Mouse (Mus musculus) hindbrain, embryonic 14.5 days (tissue): Measurements from ENCODE around the gene Pard6b. TPM values are rescaled to one million over a fixed set of nuclear protein-coding genes. Genes with fewer than 3 reads are reported as not detected.
A peak's percentile ranks its signal among the peaks of the same experiment; 100 is the strongest.

Experiments
- ATAC-seq: fragments of 200-750 bp; cut with Nextera tagmentation; 2 replicates; pipeline ENCODE4 v1.8.0; 2017; ENCODE audit warnings: moderate number of reproducible peaks, mild to moderate bottlenecking, moderate TSS enrichment, moderate library complexity; ENCODE audit not compliant: low FRiP score
- DNase-seq: peaks from one replicate; pipeline ENCODE4 v3.0.0-alpha.2; 2015; ENCODE audit warnings: low spot score
- H3K27ac ChIP-seq: fragments of 300-500 bp; sonication (generic); 2 replicates; pipeline ENCODE4 v1.5.1; 2014; ENCODE audit warnings: mild to moderate bottlenecking, moderate library complexity
- H3K27me3 ChIP-seq: fragments of 300-500 bp; sonication (generic); 2 replicates; pipeline ENCODE4 v1.6.1; 2014; ENCODE audit warnings: mild to moderate bottlenecking, low read length, mixed read lengths; ENCODE audit not compliant: control insufficient read depth, insufficient read depth
- H3K36me3 ChIP-seq: fragments of 300-500 bp; sonication (generic); replicated peaks from 2 replicates; pipeline ENCODE4 v1.6.1; 2014; ENCODE audit not compliant: control insufficient read depth, insufficient read depth
- H3K4me1 ChIP-seq: fragments of 300-500 bp; sonication (generic); replicated peaks from 2 replicates; pipeline ENCODE4 v1.6.1; 2014; ENCODE audit warnings: antibody characterized with exemption, low read length, mixed read lengths; ENCODE audit not compliant: control insufficient read depth, insufficient read depth
- H3K4me2 ChIP-seq: fragments of 300-500 bp; sonication (generic); replicated peaks from 2 replicates; pipeline ENCODE4 v1.6.1; 2014; ENCODE audit warnings: mild to moderate bottlenecking, moderate library complexity
- H3K4me3 ChIP-seq: fragments of 300-500 bp; sonication (generic); replicated peaks from 2 replicates; pipeline ENCODE4 v1.5.1; 2014; ENCODE audit warnings: mild to moderate bottlenecking, low read length
- H3K9ac ChIP-seq: fragments of 300-500 bp; sonication (generic); 2 replicates; pipeline ENCODE4 v1.6.1; 2014
- H3K9me3 ChIP-seq: fragments of 300-500 bp; sonication (generic); 2 replicates; pipeline ENCODE4 v1.6.1; 2016; ENCODE audit warnings: low read length; ENCODE audit not compliant: control insufficient read depth
- WGBS: fragments of 180-500 bp; shearing (Covaris S2); extraction: QIAGEN DNeasy Blood & Tissue Kit; methylation state at CpG from one replicate; pipeline ENCODE4 v1.1.7; 2014; 5-methylcytosine and 5-hydroxymethylcytosine counted together
- polyA plus RNA-seq: library from polyadenylated mRNA; unstranded; fragments of >200 nt; fragmentation: Nextera tagmentation; extraction: Ambion mirVana; gene quantifications from 2 replicates; pipeline ENCODE4 v1.2.1, GENCODE M21; 2014

The Pard6b gene
- polyA plus RNA-seq, result 9.5 and 10.0 TPM in 2 replicates

- WGBS, result under 1% methylated on average over 106 of the region's 110 CpGs
- peak within 1 kb of the TSS; percentile 92 for H3K27ac ChIP-seq
- H3K36me3 ChIP-seq, result no peaks in the 10 kb centered on the region
These were observed at the start of gene Pard6b for GRCm38 (mm10) chr2:168080431-168081246. Gene Pard6b, plus strand, starts transcription at chr2:168081004.

GRCm38 (mm10) chr2:168031842-168032241 is 49.0 kb upstream of the Pard6b start:
- no peak overlapping the region for H3K27ac ChIP-seq
- 79% methylated on average over 2 of the region's 2 CpGs for WGBS
- no peak overlapping the region for H3K4me2 ChIP-seq
- H3K27me3 ChIP-seq, result no peaks in the 10 kb centered on the region
- DNase-seq, result no peak
- ATAC-seq, result no peak
- H3K9me3 ChIP-seq, result peaks cover 5% of the 10 kb centered on the region; the same call in 1 of the 2 replicates
- no peak overlapping the region for H3K4me3 ChIP-seq
- no peaks in the 10 kb centered on the region for H3K4me1 ChIP-seq
- H3K9ac ChIP-seq, result no peak overlapping the region
- H3K36me3 ChIP-seq, result no peaks in the 10 kb centered on the region

More at GRCm38 (mm10) chr2:168080431-168081246, at the start of gene Pard6b:
- Histone ChIP-seq H3K27me3 (no peaks in the 10 kb centered on the region), H3K9me3 (no peaks in the 10 kb centered on the region), H3K4me1 (peaks cover 14% of the 10 kb centered on the region), H3K4me2 (peak within 1 kb of the TSS; percentile 88), H3K4me3 (peak within 1 kb of the TSS; percentile 89), H3K9ac (peak within 1 kb of the TSS; percentile 83)
- ATAC-seq (peak; percentile 95), DNase-seq (peak; percentile 97)

- H3K4me3 ChIP-seq, result no peak overlapping the region
- no peaks in the 10 kb centered on the region for H3K27me3 ChIP-seq
- DNase-seq (no peak), ATAC-seq (no peak)
- H3K27ac ChIP-seq, result no peak overlapping the region
- no peaks in the 10 kb centered on the region for H3K4me1 ChIP-seq
- H3K36me3 ChIP-seq, result no peaks in the 10 kb centered on the region
- H3K4me2 ChIP-seq, result no peak overlapping the region
- no peaks in the 10 kb centered on the region for H3K9me3 ChIP-seq
- no peak overlapping the region for H3K9ac ChIP-seq
- WGBS, result 64% methylated on average over 10 of the region's 10 CpGs
These were observed 46.9 kb upstream of the Pard6b start for GRCm38 (mm10) chr2:168033905-168034304.

DNA sequence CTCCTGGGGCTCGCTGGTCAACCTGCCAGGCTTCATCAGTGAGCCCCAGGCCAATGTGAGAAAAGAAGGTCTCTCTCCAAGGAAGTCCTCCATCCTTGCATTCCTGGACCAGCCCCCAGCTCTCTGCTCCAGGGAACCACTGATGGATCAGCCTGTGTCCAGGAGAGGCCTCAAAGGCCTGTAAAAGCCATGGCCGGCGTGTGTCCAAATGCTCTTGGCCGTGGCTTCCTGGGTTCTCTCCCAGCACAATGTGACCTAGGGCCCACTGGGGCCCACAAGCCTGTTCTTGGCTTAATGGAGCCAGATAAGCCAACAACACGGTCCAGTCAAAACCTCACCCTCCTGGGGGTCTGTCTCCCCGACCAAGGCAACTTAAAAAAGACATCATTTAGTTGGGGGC is 44.9 kb upstream of the Pard6b start:
- ATAC-seq (no peak), DNase-seq (no peak)
- Histone ChIP-seq H3K27ac (no peak overlapping the region), H3K4me1 (no peaks in the 10 kb centered on the region), H3K36me3 (no peaks in the 10 kb centered on the region), H3K9me3 (no peaks in the 10 kb centered on the region), H3K4me3 (no peak overlapping the region), H3K4me2 (no peak overlapping the region), H3K9ac (no peak overlapping the region), H3K27me3 (no peaks in the 10 kb centered on the region)
- WGBS, result 87% methylated on average over 6 of the region's 6 CpGs

GRCm38 (mm10) chr2:168037063-168037462 is 43.7 kb upstream of the Pard6b start:
- Histone ChIP-seq H3K27ac (no peak overlapping the region), H3K36me3 (no peaks in the 10 kb centered on the region), H3K4me2 (no peak overlapping the region), H3K9me3 (no peaks in the 10 kb centered on the region), H3K4me3 (no peak overlapping the region), H3K27me3 (no peaks in the 10 kb centered on the region), H3K9ac (no peak overlapping the region), H3K4me1 (no peaks in the 10 kb centered on the region)
- WGBS, result 32% methylated on average over 3 of the region's 3 CpGs
- DNase-seq, result no peak
- no peak for ATAC-seq

DNA sequence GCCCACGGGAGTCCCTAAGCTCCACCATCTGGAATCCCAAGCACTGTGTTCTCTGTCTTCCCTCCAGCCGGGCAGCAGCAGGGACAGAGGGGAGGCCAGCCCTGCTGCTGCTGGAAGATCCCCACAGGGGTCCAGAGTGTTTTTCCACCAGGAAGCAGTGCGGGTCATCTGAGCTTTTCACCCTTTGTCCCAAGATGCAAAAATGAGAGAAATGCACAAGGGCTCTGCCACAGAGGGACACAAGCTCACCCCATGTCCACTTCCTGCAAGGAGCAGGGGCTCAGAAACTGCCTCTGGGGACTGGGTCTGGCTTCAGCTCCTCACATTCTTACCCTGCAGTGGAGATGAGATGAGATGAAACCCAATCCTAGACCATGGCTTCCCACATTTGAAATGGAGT is 40.1 kb upstream of the Pard6b start:
- H3K4me1 ChIP-seq, result no peaks in the 10 kb centered on the region
- no peaks in the 10 kb centered on the region for H3K36me3 ChIP-seq
- no peak overlapping the region for H3K9ac ChIP-seq
- no peaks in the 10 kb centered on the region for H3K9me3 ChIP-seq
- 44% methylated on average over 3 of the region's 3 CpGs for WGBS
- H3K27ac ChIP-seq, result no peak overlapping the region
- ATAC-seq (no peak), DNase-seq (no peak)
- H3K27me3 ChIP-seq, result no peaks in the 10 kb centered on the region
- no peak overlapping the region for H3K4me3 ChIP-seq
- no peak overlapping the region for H3K4me2 ChIP-seq

- 59% methylated on average over 6 of the region's 6 CpGs for WGBS
- Histone ChIP-seq H3K9ac (no peak overlapping the region), H3K27me3 (no peaks in the 10 kb centered on the region), H3K4me2 (no peak overlapping the region), H3K9me3 (no peaks in the 10 kb centered on the region), H3K36me3 (no peaks in the 10 kb centered on the region), H3K4me3 (no peak overlapping the region), H3K27ac (no peak overlapping the region), H3K4me1 (no peaks in the 10 kb centered on the region)
- DNase-seq (peak; percentile 73), ATAC-seq (peak; percentile 31; the same call in 1 of the 2 replicates)
These were observed 38.8 kb upstream of the Pard6b start for GRCm38 (mm10) chr2:168042019-168042418.

DNA sequence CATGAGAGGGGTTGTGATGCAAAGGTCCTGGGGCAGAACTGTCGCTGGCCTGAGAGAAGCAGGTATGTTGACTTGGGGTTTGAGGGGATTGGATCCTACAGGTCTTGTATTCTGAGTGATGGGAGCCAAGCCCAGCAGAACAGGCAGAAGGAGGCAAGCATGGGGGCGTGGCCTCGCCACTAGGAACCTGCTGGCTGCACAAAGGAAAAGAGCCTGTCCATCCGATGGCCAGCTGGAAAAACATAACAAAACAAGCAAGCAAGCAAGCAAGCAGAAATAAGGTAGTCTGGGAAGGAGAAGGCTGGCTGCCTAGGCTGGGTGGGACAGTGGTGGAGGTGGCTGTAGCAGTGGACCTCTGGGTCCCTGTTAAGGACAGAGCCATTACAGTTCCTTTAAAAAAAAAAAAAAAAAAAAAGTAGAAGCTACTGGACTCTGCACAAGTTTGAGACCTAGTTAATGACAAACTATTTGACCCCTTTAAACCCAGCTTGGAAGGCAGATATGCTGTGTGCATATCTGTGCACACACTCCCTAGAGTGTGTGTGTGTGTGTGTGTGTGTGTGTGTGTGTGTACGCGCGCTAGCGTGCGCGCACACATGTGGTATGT is 36.0 kb upstream of the Pard6b start:
- ATAC-seq, result no peak
- WGBS, result 78% methylated on average over 10 of the region's 10 CpGs
- no peaks in the 10 kb centered on the region for H3K36me3 ChIP-seq

DNA sequence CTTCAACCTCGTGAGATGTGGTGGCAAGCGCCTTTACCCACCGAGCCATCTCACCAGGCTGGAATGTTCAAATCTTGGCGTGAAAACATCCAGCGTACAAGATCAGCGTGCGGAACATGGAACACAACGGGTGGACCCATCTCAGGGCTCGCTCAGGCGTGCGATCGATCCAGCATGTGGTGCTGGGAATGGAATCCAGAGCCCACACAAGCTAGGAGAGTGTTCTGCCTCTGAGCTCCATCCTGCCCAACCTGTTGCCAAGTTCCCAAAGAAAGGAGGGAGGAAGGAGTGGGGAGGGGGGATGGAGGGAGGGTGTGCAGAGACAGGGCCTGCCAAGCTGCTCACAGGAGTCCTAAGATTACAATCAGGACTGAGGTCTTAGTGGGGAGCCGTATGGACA is 35.4 kb upstream of the Pard6b start:
- Histone ChIP-seq H3K9me3 (no peaks in the 10 kb centered on the region), H3K4me1 (peaks cover 5% of the 10 kb centered on the region; the same call in 1 of the 2 replicates), H3K9ac (no peak overlapping the region), H3K27me3 (peaks cover 17% of the 10 kb centered on the region), H3K4me2 (no peak overlapping the region), H3K4me3 (no peak overlapping the region), H3K27ac (no peak overlapping the region), H3K36me3 (no peaks in the 10 kb centered on the region)
- ATAC-seq, result no peak
- no peak for DNase-seq
- WGBS, result 64% methylated on average over 13 of the region's 13 CpGs

More for the DNA sequence above, 36.0 kb upstream of the Pard6b start:
- DNase-seq, result no peak
- H3K4me2 ChIP-seq, result no peak overlapping the region
- H3K9me3 ChIP-seq, result no peaks in the 10 kb centered on the region
- H3K9ac ChIP-seq, result no peak overlapping the region
- H3K4me3 ChIP-seq, result no peak overlapping the region
- peaks cover 11% of the 10 kb centered on the region for H3K27me3 ChIP-seq
- no peak overlapping the region for H3K27ac ChIP-seq
- no peaks in the 10 kb centered on the region for H3K4me1 ChIP-seq
